Mouse (Mus musculus): ENCODE results near the gene Rgl1.

- TF ChIP-seq CTCF (IDR thresholded peaks at IDR 0.05; ENCODE audit: control insufficient read depth, insufficient read depth, insufficient read length), result no peak
- TF ChIP-seq USF1 (IDR thresholded peaks at IDR 0.05; ENCODE audit: low read depth), result no peak
- TF ChIP-seq FOSL1 (IDR thresholded peaks at IDR 0.05; ENCODE audit: insufficient read depth, low read length, poor library complexity, severe bottlenecking), result no peak
- no peak for TF ChIP-seq CEBPB (IDR thresholded peaks at IDR 0.05; ENCODE audit: low read depth)
- TF ChIP-seq MYOG (IDR thresholded peaks at IDR 0.05; ENCODE audit: control insufficient read depth, extremely low read depth, insufficient read length), result no peak
- no peak for TF ChIP-seq MAX (IDR thresholded peaks at IDR 0.05)
Measured at GRCm38 (mm10) chr1:152528778-152529177, 237.4 kb downstream of the Rgl1 start.
